Mouse (Mus musculus) right cerebral cortex, postnatal 25 days (tissue): ENCODE results near the gene Ptger2.

Source experiments
- DNase-seq: peaks from one replicate; pipeline ENCODE4 v3.0.0; 2022

Gene Ptger2

GRCm38 (mm10) chr14:45049689-45050418, 61.9 kb downstream of the Ptger2 start:
- DNase-seq: peak; percentile 14

- no peak for DNase-seq
Measured at GRCm38 (mm10) chr14:45050419-45050776, 62.4 kb downstream of the Ptger2 start.

DNA sequence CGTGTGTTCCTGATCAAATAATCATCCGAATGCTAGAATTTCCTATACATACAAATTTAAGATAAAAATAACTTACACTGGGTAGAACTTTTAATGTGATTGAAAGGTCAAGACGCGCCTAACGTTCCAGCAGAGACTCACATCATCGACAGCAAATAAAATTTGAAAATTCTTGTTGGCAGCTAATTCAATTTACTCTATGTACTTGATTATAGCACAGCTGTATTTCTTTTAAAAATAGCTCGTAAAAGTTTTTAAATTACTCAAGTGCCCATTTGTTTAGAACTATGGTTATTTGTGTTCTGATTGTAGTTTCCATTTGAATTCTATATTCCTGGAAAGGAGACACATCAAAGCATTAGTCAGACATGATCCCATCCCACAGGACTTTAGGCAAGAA, 63.1 kb downstream of the Ptger2 start:
- DNase-seq: no peak
